Mouse (Mus musculus) spleen, adult 2 months (tissue): Measurements from ENCODE around the gene Hnrnpdl. TPM values are rescaled to one million over a fixed set of nuclear protein-coding genes. Genes with fewer than 3 reads are reported as not detected.

Experiments
- DNase-seq, 2 experiments: peaks; one replicate each; pipeline versions ENCODE4 v3.0.0 to v3.0.0-alpha.2; 2012 to 2021; ENCODE audit warnings: low spot score in 2 of 2, low read depth in 1 of 2
- H3K27ac ChIP-seq: fragments of 200-500 bp; 2 replicates; pipeline ENCODE4 v1.5.1; 2012; ENCODE audit warnings: low read length, inconsistent platforms; ENCODE audit not compliant: insufficient read depth
- H3K27me3 ChIP-seq: fragments of 200-500 bp; 2 replicates; pipeline ENCODE4 v1.6.1; 2012; ENCODE audit warnings: mild to moderate bottlenecking, moderate library complexity, low read length, inconsistent platforms; ENCODE audit not compliant: control insufficient read depth, insufficient read depth
- H3K36me3 ChIP-seq: fragments of 200-500 bp; 2 replicates; pipeline ENCODE4 v1.6.1; 2012; ENCODE audit warnings: mild to moderate bottlenecking, low read length, inconsistent platforms; ENCODE audit not compliant: control insufficient read depth, insufficient read depth
- H3K4me1 ChIP-seq: fragments of 200-500 bp; 2 replicates; pipeline ENCODE4 v1.6.1; 2011; ENCODE audit warnings: inconsistent platforms; ENCODE audit not compliant: control insufficient read depth, insufficient read depth, insufficient read length
- H3K4me3 ChIP-seq: fragments of 200-500 bp; 2 replicates; pipeline ENCODE4 v1.5.1; 2011; ENCODE audit warnings: mild to moderate bottlenecking, inconsistent platforms; ENCODE audit not compliant: insufficient read depth, insufficient read length; ENCODE audit errors: extremely low read depth
- CTCF ChIP-seq: fragments of 200-500 bp; IDR thresholded peaks from 2 replicates; pipeline ENCODE4 v1.5.1; 2011; ENCODE audit warnings: mild to moderate bottlenecking, inconsistent platforms; ENCODE audit not compliant: insufficient read depth, insufficient read length, insufficient replicate concordance; ENCODE audit errors: extremely low read depth
- POLR2A ChIP-seq: fragments of 200-500 bp; IDR thresholded peaks from 2 replicates; pipeline ENCODE4 v1.6.1; 2011; ENCODE audit warnings: low read depth, low read length, inconsistent platforms
- WGBS: fragments of 180-500 bp; shearing (Covaris S2); methylation state at CpG from one replicate; pipeline ENCODE4 v1.1.7; 2018; 5-methylcytosine and 5-hydroxymethylcytosine counted together
- polyA plus RNA-seq: library from polyadenylated mRNA; depleted of rRNA; stranded (reverse); fragments of >200 nt; gene quantifications from 2 replicates; pipeline ENCODE4 v1.2.3, GENCODE M21; 2012

Gene Hnrnpdl
- polyA plus RNA-seq, 1 experiment: 67.7 TPM

DNA sequence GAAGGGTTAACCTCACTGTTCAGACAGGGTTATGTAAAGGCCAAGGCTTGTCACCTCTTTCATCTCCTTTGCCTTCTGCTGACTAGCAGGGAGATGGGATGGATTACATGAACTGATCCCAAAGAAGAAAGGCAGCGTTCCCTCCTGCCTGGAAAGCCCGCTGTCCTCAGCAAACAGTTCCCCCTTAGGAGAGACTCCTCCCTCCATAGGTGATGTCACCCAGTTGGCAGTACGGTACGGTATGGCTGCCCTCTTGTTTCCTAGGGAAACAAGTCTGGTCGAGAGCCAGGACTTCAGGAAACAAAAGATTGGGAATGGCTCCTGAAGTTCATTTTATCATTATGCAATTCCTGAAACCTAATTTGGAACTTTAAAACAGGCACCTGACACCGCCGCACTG lies 8.4 kb upstream of the Hnrnpdl start:
- Histone ChIP-seq H3K27ac (no peak overlapping the region), H3K27me3 (no peaks in the 10 kb centered on the region), H3K4me3 (no peak overlapping the region), H3K36me3 (no peaks in the 10 kb centered on the region), H3K4me1 (no peaks in the 10 kb centered on the region)
- WGBS: 87% methylated on average over 7 of the region's 7 CpGs
- no peak for DNase-seq
- TF ChIP-seq POLR2A (no peak), CTCF (no peak)

- no peaks in the 10 kb centered on the region for H3K27me3 ChIP-seq
- H3K36me3 ChIP-seq: no peaks in the 10 kb centered on the region
- no peak for TF ChIP-seq POLR2A
- no peak for TF ChIP-seq CTCF
- 91% methylated on average over 8 of the region's 8 CpGs for WGBS
- H3K27ac ChIP-seq: no peak overlapping the region
- no peak for DNase-seq
- no peaks in the 10 kb centered on the region for H3K4me1 ChIP-seq
- H3K4me3 ChIP-seq: no peak overlapping the region
Measured at GRCm38 (mm10) chr5:100047143-100047640, 7.7 kb upstream of the Hnrnpdl start.

DNA sequence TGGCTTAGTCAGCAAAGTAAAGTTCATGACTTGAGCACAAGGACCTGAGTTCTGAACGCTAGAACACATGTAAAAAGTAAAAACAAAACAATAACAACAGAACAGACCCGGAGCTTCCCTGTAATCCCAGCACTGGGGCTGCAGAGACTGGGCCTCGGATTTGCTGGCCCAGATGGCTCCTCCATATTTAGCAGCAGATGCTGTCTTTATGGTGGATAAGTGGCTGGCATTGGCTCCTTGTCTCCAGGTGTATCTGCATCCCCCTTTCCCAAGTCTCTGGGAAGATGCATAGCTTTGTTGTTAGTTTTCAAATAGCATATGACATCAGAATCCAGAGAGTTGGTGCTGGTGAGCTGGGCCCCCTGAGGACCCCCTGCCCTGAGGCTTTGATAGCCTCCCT lies 6.6 kb upstream of the Hnrnpdl start:
- WGBS: 83% methylated on average over 3 of the region's 3 CpGs
- no peaks in the 10 kb centered on the region for H3K4me1 ChIP-seq
- TF ChIP-seq POLR2A: no peak
- TF ChIP-seq CTCF: no peak

DNA sequence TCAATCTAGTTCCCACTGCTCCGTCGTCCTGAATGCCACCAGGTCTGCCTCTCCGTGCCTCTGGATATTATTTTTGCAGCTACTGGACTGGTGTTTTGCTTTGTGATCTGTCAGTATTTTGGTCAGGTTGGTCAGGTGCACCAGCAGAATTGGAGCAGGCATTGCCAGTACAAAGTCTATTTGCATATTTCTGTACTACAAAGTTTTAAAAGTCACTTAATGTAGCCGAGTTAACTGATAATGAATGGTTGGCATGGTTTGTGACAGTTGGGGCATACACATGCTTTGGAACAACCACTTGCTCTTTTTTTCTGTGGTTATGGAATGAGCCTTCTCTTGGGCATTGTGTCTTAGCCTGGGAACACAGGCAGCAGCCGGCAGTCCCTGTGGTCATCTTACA lies 5.2 kb upstream of the Hnrnpdl start:
- Histone ChIP-seq H3K4me3 (no peak overlapping the region), H3K27me3 (no peaks in the 10 kb centered on the region), H3K36me3 (no peaks in the 10 kb centered on the region), H3K4me1 (peaks cover 5% of the 10 kb centered on the region), H3K27ac (no peak overlapping the region)
- no peak for DNase-seq
- no peak for TF ChIP-seq CTCF
- no peak for TF ChIP-seq POLR2A
- WGBS: 90% methylated on average over 5 of the region's 5 CpGs

More for the DNA sequence above, 6.6 kb upstream of the Hnrnpdl start:
- no peak overlapping the region for H3K27ac ChIP-seq
- H3K4me3 ChIP-seq: no peak overlapping the region
- no peaks in the 10 kb centered on the region for H3K36me3 ChIP-seq
- DNase-seq: no peak
- H3K27me3 ChIP-seq: no peaks in the 10 kb centered on the region

DNA sequence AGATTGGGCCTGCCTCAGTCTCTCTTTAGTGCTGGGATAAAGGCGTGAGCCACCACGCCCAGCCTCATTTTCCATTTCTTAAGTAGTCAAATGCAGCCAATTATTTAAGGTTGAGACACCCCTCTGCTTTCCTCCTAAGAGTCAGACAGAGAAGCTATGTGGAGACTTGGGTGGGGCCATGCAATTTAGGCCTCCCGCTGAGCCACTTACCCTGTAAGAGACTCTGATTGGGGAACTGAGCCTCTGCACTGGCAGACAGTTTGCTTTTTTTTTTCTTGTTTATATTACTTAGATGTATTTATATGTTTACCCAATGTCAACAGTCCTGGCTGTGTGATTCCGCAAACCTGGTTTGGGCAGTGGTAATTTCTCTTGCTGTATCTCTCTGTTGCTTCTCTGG lies 4.6 kb upstream of the Hnrnpdl start:
- 91% methylated on average over 4 of the region's 4 CpGs for WGBS
- Histone ChIP-seq H3K36me3 (no peaks in the 10 kb centered on the region), H3K4me1 (peaks cover 5% of the 10 kb centered on the region), H3K4me3 (no peak overlapping the region), H3K27ac (no peak overlapping the region), H3K27me3 (no peaks in the 10 kb centered on the region)
- TF ChIP-seq POLR2A (no peak), CTCF (no peak)
- DNase-seq: no peak

GRCm38 (mm10) chr5:100043361-100043760 lies 3.9 kb upstream of the Hnrnpdl start:
- WGBS: 89% methylated on average over 5 of the region's 5 CpGs
- Histone ChIP-seq H3K27ac (no peak overlapping the region), H3K36me3 (no peaks in the 10 kb centered on the region), H3K4me3 (no peak overlapping the region), H3K27me3 (no peaks in the 10 kb centered on the region), H3K4me1 (peaks cover 5% of the 10 kb centered on the region)
- TF ChIP-seq CTCF: no peak
- no peak for TF ChIP-seq POLR2A
- no peak for DNase-seq

DNA sequence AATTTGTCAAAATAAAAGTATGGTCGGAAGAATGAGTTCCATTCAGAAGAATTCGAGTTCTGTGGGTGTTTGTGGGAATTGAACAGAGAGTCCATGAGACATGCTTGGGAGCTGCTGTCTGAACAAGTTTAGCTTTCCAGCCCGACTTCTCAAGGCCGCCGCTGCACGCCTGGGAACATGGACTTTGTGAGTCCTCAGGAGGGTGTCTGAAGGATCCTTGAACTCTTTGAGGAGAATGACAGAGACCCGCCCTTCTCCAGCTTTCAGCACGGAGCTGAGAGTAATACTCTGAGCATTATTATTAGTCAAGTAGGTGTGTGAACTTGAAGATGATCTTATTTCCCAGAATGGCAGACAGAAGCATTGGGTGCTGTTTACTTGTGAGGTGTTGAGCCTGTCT lies 3.0 kb upstream of the Hnrnpdl start:
- WGBS: 92% methylated on average over 8 of the region's 8 CpGs
- no peak overlapping the region for H3K27ac ChIP-seq
- no peak for DNase-seq
- no peaks in the 10 kb centered on the region for H3K36me3 ChIP-seq
- peaks cover 7% of the 10 kb centered on the region for H3K4me1 ChIP-seq
- TF ChIP-seq POLR2A (no peak), CTCF (no peak)
- no peaks in the 10 kb centered on the region for H3K27me3 ChIP-seq
- H3K4me3 ChIP-seq: no peak overlapping the region

DNA sequence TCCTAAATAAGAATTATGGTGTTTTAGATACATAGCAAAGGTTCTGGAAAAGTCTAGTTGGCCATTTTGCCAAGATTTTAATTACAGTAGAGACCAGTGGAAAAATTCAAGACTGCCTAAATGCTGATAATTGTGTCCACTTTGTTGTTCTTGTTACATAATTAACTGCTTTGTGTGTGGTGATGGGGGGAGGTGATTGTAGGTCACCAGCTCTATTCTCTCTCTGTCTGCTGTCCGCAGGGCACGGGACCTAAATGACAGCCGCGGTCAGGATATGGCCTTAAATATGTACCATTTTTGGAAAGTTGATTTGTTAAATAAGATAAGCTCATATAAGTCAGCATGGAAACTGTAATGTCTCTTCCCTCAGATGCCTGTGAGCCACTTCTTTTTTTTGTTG lies 1.8 kb upstream of the Hnrnpdl start:
- Histone ChIP-seq H3K4me3 (no peak overlapping the region), H3K36me3 (peaks cover 3% of the 10 kb centered on the region), H3K27ac (no peak overlapping the region), H3K27me3 (no peaks in the 10 kb centered on the region), H3K4me1 (peaks cover 9% of the 10 kb centered on the region)
- 92% methylated on average over 4 of the region's 4 CpGs for WGBS
- TF ChIP-seq POLR2A (no peak), CTCF (no peak)
- DNase-seq: no peak
